Mouse (Mus musculus) gastrocnemius, postnatal 25 days (tissue): ENCODE measurements around the gene Tmem253. TPM values are rescaled to one million over a fixed set of nuclear protein-coding genes. Genes with fewer than 3 reads are reported as not detected.
A peak's percentile ranks its signal among the peaks of the same experiment; 100 is the strongest.

Experiments used
- DNase-seq: peaks from one replicate; pipeline ENCODE4 v3.0.0; 2022
- total RNA-seq, 2 experiments: library from RNA; stranded (reverse); gene quantifications; 1 replicate in 1 of 2; 2 replicates in 1 of 2; pipeline ENCODE4 v1.2.3; 2021

Gene Tmem253
- total RNA-seq, 2 experiments from 2014 or later = 1.5 to 2.1 TPM

- DNase-seq = peak; percentile 85
These were observed 6.9 kb upstream of the Tmem253 start for GRCm38 (mm10) chr14:52008321-52009203.

DNA sequence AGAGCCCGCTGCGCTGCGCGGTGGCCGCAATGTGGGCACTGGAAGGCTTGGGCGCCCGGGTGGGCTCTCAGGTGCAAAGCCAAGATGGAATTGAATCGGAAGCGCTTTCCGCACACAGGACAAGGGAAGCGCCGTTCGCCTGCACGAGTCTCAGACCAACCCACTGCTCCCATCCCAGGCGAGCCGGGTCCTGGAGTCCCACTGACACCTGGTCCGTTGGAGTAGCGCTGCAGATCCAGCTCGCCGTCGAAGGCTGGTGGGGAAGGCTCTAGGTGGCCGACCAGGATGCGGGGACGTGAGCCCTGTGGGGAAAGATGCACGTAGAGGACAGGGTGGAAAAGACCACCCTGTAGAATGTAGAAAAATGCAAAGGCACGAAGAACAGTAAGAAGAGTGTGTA is 6.1 kb upstream of the Tmem253 start:
- no peak for DNase-seq

GRCm38 (mm10) chr14:52009841-52010240 is 5.6 kb upstream of the Tmem253 start:
- DNase-seq = no peak

DNA sequence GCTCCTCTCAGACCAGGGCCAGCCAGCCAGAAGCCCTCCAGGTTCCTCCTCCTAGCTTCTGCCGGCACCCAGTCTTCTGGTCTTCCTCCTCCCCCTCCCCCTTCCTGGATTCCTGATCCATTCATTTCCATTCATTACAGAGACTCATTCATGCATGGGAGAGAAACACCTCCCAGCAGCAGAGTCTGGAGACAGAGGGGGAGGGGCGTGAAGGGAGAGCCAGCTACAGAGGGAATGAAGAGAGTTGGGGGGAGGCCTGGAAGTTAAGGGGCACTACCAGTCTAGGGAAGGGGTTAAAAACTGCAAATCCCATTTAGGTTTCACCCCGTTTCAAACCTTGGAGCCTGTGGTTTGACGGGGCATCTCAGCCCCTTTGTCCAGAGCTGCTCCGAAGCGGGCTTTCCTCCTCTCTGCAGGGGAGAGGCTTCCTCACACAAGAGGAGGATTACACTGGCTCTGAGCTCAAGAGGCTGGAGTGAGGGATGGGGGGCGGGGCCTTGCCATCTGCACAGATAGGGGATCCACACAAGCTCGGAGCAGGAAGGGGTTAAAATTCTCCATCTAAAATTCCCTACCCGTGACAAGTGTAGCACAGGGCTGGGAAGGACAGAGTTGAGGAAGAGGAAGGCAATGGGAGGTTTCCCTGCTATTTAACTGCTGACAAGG is 4.9 kb upstream of the Tmem253 start:
- no peak for DNase-seq

- no peak for DNase-seq
These were observed 3.8 kb upstream of the Tmem253 start for GRCm38 (mm10) chr14:52011683-52012082.

- no peak for DNase-seq
These were observed 3.4 kb upstream of the Tmem253 start for GRCm38 (mm10) chr14:52012085-52012484.

DNA sequence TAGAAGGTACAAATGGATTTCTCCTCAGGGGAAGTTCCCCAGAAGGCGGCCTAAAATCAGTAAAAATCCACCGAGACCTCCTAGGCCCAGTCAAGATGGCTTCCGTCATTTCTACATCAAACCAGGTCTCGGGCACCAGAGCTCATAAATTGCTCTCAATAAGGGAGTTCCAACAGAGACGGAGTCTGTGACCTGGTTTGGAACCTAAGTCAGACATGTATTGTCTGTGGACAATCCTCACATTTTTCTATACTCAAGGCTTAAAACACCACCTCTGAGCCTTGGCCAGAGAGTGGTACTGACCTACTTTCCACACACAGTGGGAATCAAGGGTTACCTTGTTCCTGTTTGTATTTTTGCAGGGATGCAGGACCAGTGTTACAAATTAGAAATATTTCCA is 2.9 kb upstream of the Tmem253 start:
- DNase-seq = no peak

DNA sequence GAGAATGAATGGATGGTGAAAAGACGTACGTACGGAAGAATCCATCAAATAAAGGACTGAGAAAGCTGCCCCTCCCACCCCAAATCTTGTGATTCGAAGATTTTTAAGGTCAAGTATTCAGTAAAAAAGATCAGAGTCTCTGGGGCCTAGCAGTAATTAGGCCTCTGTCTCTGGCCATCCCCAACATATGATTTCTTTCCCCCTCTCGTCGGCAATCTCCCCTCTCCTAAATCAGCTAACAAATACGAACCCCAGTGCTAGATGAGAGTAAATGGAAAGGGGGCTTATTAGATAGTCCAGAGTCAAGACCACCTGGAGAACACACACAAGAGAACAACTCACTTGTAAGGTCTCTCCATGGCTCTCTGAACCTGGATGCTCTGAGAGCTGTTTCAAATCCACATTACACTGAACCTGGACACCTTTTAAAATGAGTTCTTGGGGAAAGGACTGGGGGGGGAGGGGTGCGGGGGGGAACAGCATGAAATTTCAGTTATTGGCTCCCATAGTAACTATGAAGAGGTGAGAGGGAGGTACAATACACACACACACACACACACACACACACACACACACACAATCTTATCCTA is 2.3 kb upstream of the Tmem253 start:
- no peak for DNase-seq

- peak; percentile 53 for DNase-seq
These were observed 1.7 kb upstream of the Tmem253 start for GRCm38 (mm10) chr14:52013771-52014219.

- no peak for DNase-seq
These were observed 1.1 kb upstream of the Tmem253 start for GRCm38 (mm10) chr14:52014271-52014760.

- DNase-seq = peak; percentile 54
These were observed 622 bp upstream of the Tmem253 start for GRCm38 (mm10) chr14:52014761-52015311.

- DNase-seq = no peak
These were observed 1.4 kb downstream of the Tmem253 start for GRCm38 (mm10) chr14:52016625-52017405.

GRCm38 (mm10) chr14:52017662-52018061 is 2.2 kb downstream of the Tmem253 start:
- DNase-seq = no peak

DNA sequence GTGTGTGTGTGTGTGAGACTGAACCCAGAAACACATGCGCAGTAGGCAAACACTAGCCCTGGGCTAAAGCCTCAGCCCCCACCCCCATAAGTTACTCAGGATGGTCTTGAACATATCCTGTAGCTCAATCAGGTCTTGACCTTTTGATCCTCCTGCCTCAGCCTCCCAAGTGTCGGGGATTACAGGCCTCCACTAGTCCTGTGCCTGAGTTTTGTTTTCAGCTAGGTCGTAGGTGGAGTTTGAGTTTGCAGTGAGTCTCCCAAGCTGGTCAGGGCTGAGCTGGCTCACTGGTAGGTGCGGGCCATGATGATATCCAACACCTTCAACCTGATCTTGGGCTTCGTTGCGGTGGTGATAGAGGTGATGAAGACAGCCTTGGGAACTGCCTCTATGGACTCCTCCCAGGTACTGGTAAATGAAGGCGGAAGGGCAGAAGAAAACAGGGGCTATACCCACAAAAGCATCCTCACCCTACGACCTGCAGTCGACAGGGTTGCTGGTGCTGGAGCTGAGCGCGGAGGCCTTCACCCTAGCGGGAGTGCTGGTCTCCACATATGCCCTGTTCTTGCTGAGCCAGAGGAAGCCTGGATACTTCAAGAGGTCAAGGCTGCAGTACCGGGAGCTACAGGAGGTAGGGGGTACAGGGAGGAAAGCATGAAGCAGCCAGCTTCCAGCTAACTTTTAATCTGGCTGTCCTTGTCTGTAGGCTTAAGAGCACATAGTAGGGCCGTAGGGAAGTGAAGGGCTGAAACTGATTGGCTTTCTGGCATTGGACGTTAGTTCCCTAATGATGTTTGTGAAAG is 3.0 kb downstream of the Tmem253 start:
- no peak for DNase-seq

GRCm38 (mm10) chr14:52019051-52019589 is 3.7 kb downstream of the Tmem253 start:
- DNase-seq = no peak

- DNase-seq = peak; percentile 96
These were observed 4.3 kb downstream of the Tmem253 start for GRCm38 (mm10) chr14:52019590-52020340.

GRCm38 (mm10) chr14:52020486-52021137 is 5.2 kb downstream of the Tmem253 start, which contains the start of gene Zfp219:
TSS of gene Zfp219 (minus strand) at chr14:52020733.
- DNase-seq = peak; percentile 77

GRCm38 (mm10) chr14:52021138-52021529 is 5.7 kb downstream of the Tmem253 start:
- DNase-seq = no peak

DNA sequence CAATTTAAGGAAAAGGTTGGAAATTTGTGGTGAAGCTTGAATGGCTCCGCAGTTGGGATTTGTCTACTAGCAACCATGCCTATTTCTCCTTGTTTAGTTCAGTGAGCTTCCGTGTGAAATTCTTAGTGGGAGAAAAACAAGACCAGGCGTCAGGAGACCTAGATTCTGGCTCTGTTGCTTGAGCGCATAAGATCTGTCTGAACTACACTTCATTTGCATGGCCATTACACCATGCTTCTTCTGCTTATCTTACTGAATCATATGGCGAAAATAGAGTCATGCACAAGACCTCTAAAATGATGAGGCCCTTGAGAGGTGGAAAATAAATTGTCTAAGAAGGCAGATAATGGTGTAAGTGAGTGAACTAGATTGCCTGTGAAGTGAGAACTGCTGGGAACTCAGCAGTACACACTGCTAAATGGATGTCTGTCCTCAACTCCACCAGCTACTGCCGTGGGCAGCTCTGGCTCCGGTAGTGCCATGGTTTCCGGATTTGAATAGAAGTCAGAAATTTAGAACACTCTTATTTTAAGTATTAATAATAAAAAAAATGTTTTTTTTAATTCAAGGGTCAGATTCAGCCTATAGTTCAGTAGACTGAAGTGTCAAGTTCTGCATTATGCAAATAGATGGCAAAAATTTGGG is 6.2 kb downstream of the Tmem253 start:
- no peak for DNase-seq
